Mouse (Mus musculus): ENCODE measurements around the gene Lima1.
"Not testable (repeated sequence)": the region's sequence is repeated elsewhere in the genome, so short reads cannot be mapped to it uniquely, and the experiment has no call there.

Lima1 gene

GRCm38 (mm10) chr15:99801885-99802572, 73.2 kb downstream of the Lima1 start:
- no peak for DNase-seq

GRCm38 (mm10) chr15:99799706-99800105, 75.5 kb downstream of the Lima1 start:
- no peak for DNase-seq

- DNase-seq = no peak
Observed at GRCm38 (mm10) chr15:99797898-99798297, 77.4 kb downstream of the Lima1 start.

- peak; percentile 33 for DNase-seq
Observed at GRCm38 (mm10) chr15:99796735-99797134, 78.5 kb downstream of the Lima1 start.

GRCm38 (mm10) chr15:99796066-99796465, 79.2 kb downstream of the Lima1 start:
- DNase-seq = no peak

- no peak for DNase-seq
Observed at GRCm38 (mm10) chr15:99792221-99792815, 82.9 kb downstream of the Lima1 start.

- no peak for DNase-seq
Observed at GRCm38 (mm10) chr15:99791003-99791402, 84.3 kb downstream of the Lima1 start.

GRCm38 (mm10) chr15:99790464-99790863, 84.8 kb downstream of the Lima1 start:
- no peak for DNase-seq

GRCm38 (mm10) chr15:99787625-99788120, 87.6 kb downstream of the Lima1 start:
- DNase-seq = peak; percentile 53

GRCm38 (mm10) chr15:99778677-99779335, 96.5 kb downstream of the Lima1 start:
- no peak for DNase-seq

GRCm38 (mm10) chr15:99778148-99778547, 97.1 kb downstream of the Lima1 start:
- DNase-seq = peak; percentile 47

GRCm38 (mm10) chr15:99772925-99773324, 102.3 kb downstream of the Lima1 start:
- no peak for DNase-seq

GRCm38 (mm10) chr15:99772881-99772924, 102.6 kb downstream of the Lima1 start, which contains the start of gene Cers5:
Cers5 (minus strand) TSS chr15:99772885.
- DNase-seq = not testable (repeated sequence)

- DNase-seq = peak; percentile 94
Observed at GRCm38 (mm10) chr15:99772277-99772880, 102.9 kb downstream of the Lima1 start.

- DNase-seq = no peak
Observed at GRCm38 (mm10) chr15:99771601-99772276, 103.5 kb downstream of the Lima1 start.

- DNase-seq = no peak
Observed at GRCm38 (mm10) chr15:99771004-99771500, 104.2 kb downstream of the Lima1 start.

GRCm38 (mm10) chr15:99768761-99769160, 106.5 kb downstream of the Lima1 start:
- DNase-seq = peak; percentile 25

GRCm38 (mm10) chr15:99767467-99767866, 107.8 kb downstream of the Lima1 start:
- DNase-seq = no peak

- DNase-seq = no peak
Observed at GRCm38 (mm10) chr15:99754204-99754603, 121.1 kb downstream of the Lima1 start.

- DNase-seq = no peak
Observed at GRCm38 (mm10) chr15:99740229-99740628, 135.0 kb downstream of the Lima1 start.

GRCm38 (mm10) chr15:99736675-99737074, 138.6 kb downstream of the Lima1 start:
- DNase-seq = no peak

GRCm38 (mm10) chr15:99735631-99736030, 139.6 kb downstream of the Lima1 start:
- DNase-seq = peak; percentile 100

- no peak for DNase-seq
Observed at GRCm38 (mm10) chr15:99733186-99733585, 142.1 kb downstream of the Lima1 start.
